Mouse (Mus musculus): ENCODE measurements around the gene Fetub.

Fetub gene

DNA sequence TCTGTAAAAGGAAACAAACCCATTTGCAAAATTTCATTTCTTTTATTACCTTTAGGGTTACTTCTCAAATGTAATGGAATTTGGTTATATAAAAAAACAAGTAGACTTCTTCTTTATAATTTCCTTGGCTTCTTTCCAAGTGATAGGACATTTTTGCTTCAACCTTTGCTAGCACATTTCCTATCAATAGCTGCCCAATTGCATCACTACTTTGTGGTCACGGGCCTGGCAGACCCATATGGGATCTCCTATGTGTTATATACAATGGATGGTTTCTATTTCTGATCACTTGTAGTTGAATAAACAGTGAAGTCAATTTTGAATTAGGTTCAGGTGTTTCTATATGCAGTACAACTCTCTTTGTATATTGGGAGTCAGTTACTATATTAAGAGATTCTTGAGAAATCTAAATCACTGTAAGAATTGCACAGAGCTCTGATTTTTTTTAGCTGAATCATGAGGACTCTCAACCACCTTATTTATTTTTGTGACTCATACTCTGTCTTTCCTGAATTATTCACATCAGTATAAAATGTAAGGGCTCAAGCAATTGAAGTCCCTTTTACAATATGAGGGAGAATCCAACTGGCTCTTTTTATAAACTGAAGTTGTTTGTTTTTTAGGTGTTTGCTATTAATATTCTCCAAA lies 49.4 kb downstream of the Fetub start:
- DNase-seq = no peak
